Mouse (Mus musculus) myocyte (in vitro differentiated cells): ENCODE results near the gene Slc18a2.

Experiments
- MAX ChIP-seq: IDR thresholded peaks from one replicate; pipeline ENCODE4 v1.6.1; 2011; ENCODE audit warnings: low read depth, mild to moderate bottlenecking, control low read depth
- POLR2AphosphoS2 ChIP-seq: IDR thresholded peaks from one replicate; pipeline ENCODE4 v1.6.1; 2011; ENCODE audit warnings: low read depth, control low read depth; ENCODE audit not compliant: insufficient read length
- USF1 ChIP-seq: IDR thresholded peaks from one replicate; pipeline ENCODE4 v1.6.1; 2011; ENCODE audit warnings: low read depth, mild to moderate bottlenecking, control low read depth, moderate library complexity

DNA sequence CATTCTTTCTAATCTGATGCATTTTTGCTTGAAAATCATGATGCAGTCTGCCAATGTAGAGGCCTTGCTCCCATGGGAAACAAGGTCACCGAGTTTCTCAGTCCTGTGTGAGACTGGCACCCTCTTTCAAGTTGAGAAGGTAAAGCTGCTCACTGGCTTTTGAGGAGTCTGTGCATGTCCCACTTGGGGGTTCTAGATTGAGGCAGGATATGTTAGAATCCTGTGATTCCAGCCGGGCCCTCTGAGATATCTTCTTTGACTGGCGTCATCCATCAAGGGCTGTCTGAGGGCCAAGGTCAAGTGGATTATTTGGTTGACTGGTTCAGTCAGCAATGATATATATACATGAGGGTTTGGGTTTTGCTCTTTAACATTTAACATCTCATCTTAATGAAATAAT is 21.3 kb downstream of the Slc18a2 start:
- TF ChIP-seq USF1: no peak
- TF ChIP-seq MAX: no peak
- TF ChIP-seq POLR2AphosphoS2: no peak
